Mouse (Mus musculus): ENCODE results near the gene Carmil2. TPM values are rescaled to one million over a fixed set of nuclear protein-coding genes. Genes with fewer than 3 reads are reported as not detected.
A peak's percentile ranks its signal among the peaks of the same experiment; 100 is the strongest.

Gene Carmil2
- polyA plus RNA-seq, 1 experiment from 2014 or later = 3.3 TPM

DNA sequence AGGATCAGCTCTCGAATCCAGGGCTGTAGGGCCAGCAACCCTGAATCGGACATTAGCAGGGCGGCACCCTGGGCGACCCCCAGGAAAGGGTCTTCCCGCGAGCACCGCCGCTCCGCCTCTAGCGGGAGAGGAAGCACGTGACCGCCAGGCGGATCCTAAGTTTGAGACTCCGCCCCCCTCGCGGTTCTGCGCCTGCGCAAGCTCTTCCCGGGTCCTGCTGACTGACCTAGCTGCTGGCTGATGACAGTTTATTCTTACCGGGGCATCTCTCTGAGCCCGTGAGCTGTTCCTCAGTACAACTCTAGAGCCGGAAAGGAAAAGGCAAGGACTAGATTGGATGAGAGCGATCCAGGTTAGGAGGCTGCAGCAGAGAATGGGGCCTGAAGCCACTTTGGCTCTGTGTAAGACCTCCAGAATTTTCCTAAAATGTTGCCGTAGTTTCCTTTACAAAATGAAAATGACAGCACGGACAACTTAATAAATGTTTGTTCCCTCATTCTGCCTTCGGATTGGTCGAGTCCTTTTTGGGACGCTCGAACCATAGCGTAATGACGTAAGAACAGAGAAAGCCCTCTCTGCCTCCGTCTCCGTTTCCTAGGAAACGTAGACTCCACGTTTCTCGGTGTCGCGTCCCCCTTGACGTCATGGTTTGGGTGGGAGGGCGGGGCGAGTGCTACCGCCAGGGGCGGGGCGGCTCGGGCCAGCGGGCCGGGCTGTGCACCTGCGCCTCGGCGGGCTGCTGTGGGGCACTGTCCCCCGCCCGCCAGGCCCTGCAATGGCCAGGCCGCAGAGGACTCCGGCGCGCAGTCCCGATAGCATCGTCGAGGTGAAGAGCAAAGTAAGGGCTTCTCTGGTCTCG lies 15.1 kb downstream of the Carmil2 start, which contains the start of the genes Acd and Pard6a:
TSS of gene Acd (minus strand) at position 137 of the 859 bp plus-strand sequence.
TSS of gene Pard6a (plus strand) at position 183 of the 859 bp plus-strand sequence.
- under 1% methylated on average over 60 of the region's 60 CpGs for WGBS
- ATAC-seq (ENCODE audit: low FRiP score) (peak; percentile 82), DNase-seq (ENCODE audit: low spot score, missing footprints) (peak; percentile 100)
- peaks cover 10% of the 10 kb centered on the region; the same call in 1 of the 2 replicates for H3K36me3 ChIP-seq (ENCODE audit: control insufficient read depth, insufficient read depth, low read length)
- H3K4me3 ChIP-seq (ENCODE audit: low read depth, low read length) = peak within 1 kb of the TSS; percentile 66
- H3K4me1 ChIP-seq (ENCODE audit: control insufficient read depth, insufficient read depth, low read length) = peaks cover 22% of the 10 kb centered on the region
- H3K9ac ChIP-seq (ENCODE audit: low read length) = peak within 1 kb of the TSS; percentile 68
- H3K27ac ChIP-seq (ENCODE audit: low read depth, low read length) = peak within 1 kb of the TSS; percentile 88
- H3K4me2 ChIP-seq = peak within 1 kb of the TSS; percentile 81
- H3K27me3 ChIP-seq (ENCODE audit: control insufficient read depth, insufficient read depth, low read length) = no peaks in the 10 kb centered on the region
- no peaks in the 10 kb centered on the region for H3K9me3 ChIP-seq (ENCODE audit: control insufficient read depth, low read length)

GRCm38 (mm10) chr8:105702001-105702401 lies 15.9 kb downstream of the Carmil2 start:
- Histone ChIP-seq H3K9ac (ENCODE audit: low read length) (peak overlapping the region; percentile 60), H3K27ac (ENCODE audit: low read depth, low read length) (peak overlapping the region; percentile 20), H3K4me3 (ENCODE audit: low read depth, low read length) (peak overlapping the region; percentile 66), H3K36me3 (ENCODE audit: control insufficient read depth, insufficient read depth, low read length) (peaks cover 8% of the 10 kb centered on the region; the same call in 1 of the 2 replicates), H3K4me2 (peak overlapping the region; percentile 81), H3K4me1 (ENCODE audit: control insufficient read depth, insufficient read depth, low read length) (peaks cover 29% of the 10 kb centered on the region), H3K27me3 (ENCODE audit: control insufficient read depth, insufficient read depth, low read length) (no peaks in the 10 kb centered on the region), H3K9me3 (ENCODE audit: control insufficient read depth, low read length) (no peaks in the 10 kb centered on the region)
- 35% methylated on average over 18 of the region's 18 CpGs for WGBS
- DNase-seq (ENCODE audit: low spot score, missing footprints) = no peak
- ATAC-seq (ENCODE audit: low FRiP score) = peak; percentile 25; the same call in 1 of the 2 replicates

DNA sequence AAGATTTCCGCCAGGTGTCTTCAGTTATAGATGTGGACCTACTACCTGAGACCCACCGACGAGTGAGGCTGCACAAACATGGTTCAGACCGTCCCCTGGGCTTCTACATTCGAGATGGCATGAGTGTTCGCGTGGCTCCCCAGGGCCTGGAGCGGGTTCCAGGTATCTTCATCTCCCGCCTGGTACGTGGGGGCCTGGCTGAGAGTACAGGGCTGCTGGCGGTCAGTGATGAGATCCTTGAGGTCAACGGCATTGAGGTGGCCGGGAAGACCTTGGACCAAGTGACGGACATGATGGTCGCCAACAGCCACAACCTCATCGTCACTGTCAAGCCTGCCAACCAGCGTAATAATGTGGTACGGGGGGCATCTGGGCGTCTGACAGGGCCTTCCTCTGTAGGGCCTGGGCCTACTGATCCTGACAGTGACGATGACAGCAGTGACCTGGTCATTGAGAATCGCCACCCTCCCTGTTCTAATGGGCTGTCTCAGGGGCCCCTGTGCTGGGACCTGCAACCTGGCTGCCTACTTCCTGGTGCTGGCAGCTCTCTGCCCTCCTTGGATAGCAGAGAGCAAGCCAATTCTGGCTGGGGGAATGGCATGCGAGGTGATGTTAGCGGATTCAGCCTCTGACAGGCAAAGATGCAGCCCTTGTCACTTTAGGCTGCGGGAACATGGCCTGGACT lies 16.8 kb downstream of the Carmil2 start:
- no peak for ATAC-seq (ENCODE audit: low FRiP score)
- 93% methylated on average over 24 of the region's 24 CpGs for WGBS
- peaks cover 5% of the 10 kb centered on the region; the same call in 1 of the 2 replicates for H3K36me3 ChIP-seq (ENCODE audit: control insufficient read depth, insufficient read depth, low read length)

GRCm38 (mm10) chr8:105704146-105704812 lies 18.2 kb downstream of the Carmil2 start:
- WGBS = 94% methylated on average over 34 of the region's 34 CpGs

More for the DNA sequence above, 16.8 kb downstream of the Carmil2 start:
- no peak overlapping the region for H3K27ac ChIP-seq (ENCODE audit: low read depth, low read length)
- DNase-seq (ENCODE audit: low spot score, missing footprints) = no peak
- no peak overlapping the region for H3K4me3 ChIP-seq (ENCODE audit: low read depth, low read length)
- H3K4me1 ChIP-seq (ENCODE audit: control insufficient read depth, insufficient read depth, low read length) = peaks cover 33% of the 10 kb centered on the region
- no peak overlapping the region for H3K9ac ChIP-seq (ENCODE audit: low read length)
- H3K9me3 ChIP-seq (ENCODE audit: control insufficient read depth, low read length) = no peaks in the 10 kb centered on the region
- no peak overlapping the region for H3K4me2 ChIP-seq
- H3K27me3 ChIP-seq (ENCODE audit: control insufficient read depth, insufficient read depth, low read length) = no peaks in the 10 kb centered on the region

GRCm38 (mm10) chr8:105704955-105705354 lies 18.9 kb downstream of the Carmil2 start:
- Histone ChIP-seq H3K9ac (ENCODE audit: low read length) (no peak overlapping the region), H3K27ac (ENCODE audit: low read depth, low read length) (no peak overlapping the region), H3K9me3 (ENCODE audit: control insufficient read depth, low read length) (no peaks in the 10 kb centered on the region), H3K36me3 (ENCODE audit: control insufficient read depth, insufficient read depth, low read length) (peaks cover 5% of the 10 kb centered on the region; the same call in 1 of the 2 replicates), H3K4me3 (ENCODE audit: low read depth, low read length) (no peak overlapping the region), H3K4me2 (no peak overlapping the region), H3K4me1 (ENCODE audit: control insufficient read depth, insufficient read depth, low read length) (peaks cover 29% of the 10 kb centered on the region), H3K27me3 (ENCODE audit: control insufficient read depth, insufficient read depth, low read length) (no peaks in the 10 kb centered on the region)
- WGBS = 96% methylated on average over 6 of the region's 6 CpGs
- DNase-seq (ENCODE audit: low spot score, missing footprints) = no peak
- ATAC-seq (ENCODE audit: low FRiP score) = no peak

More at GRCm38 (mm10) chr8:105704146-105704812, 18.2 kb downstream of the Carmil2 start:
- H3K36me3 ChIP-seq (ENCODE audit: control insufficient read depth, insufficient read depth, low read length) = peaks cover 5% of the 10 kb centered on the region; the same call in 1 of the 2 replicates
- H3K27me3 ChIP-seq (ENCODE audit: control insufficient read depth, insufficient read depth, low read length) = no peaks in the 10 kb centered on the region
- ATAC-seq (ENCODE audit: low FRiP score) (no peak), DNase-seq (ENCODE audit: low spot score, missing footprints) (no peak)
- H3K4me2 ChIP-seq = no peak overlapping the region
- peaks cover 33% of the 10 kb centered on the region for H3K4me1 ChIP-seq (ENCODE audit: control insufficient read depth, insufficient read depth, low read length)
- H3K9ac ChIP-seq (ENCODE audit: low read length) = no peak overlapping the region
- H3K4me3 ChIP-seq (ENCODE audit: low read depth, low read length) = no peak overlapping the region
- no peak overlapping the region for H3K27ac ChIP-seq (ENCODE audit: low read depth, low read length)
- no peaks in the 10 kb centered on the region for H3K9me3 ChIP-seq (ENCODE audit: control insufficient read depth, low read length)

GRCm38 (mm10) chr8:105706426-105706825 lies 20.4 kb downstream of the Carmil2 start:
- H3K27me3 ChIP-seq (ENCODE audit: control insufficient read depth, insufficient read depth, low read length) = no peaks in the 10 kb centered on the region
- peak overlapping the region; percentile 84; the same call in 1 of the 2 replicates for H3K9ac ChIP-seq (ENCODE audit: low read length)

GRCm38 (mm10) chr8:105707498-105708403 lies 21.7 kb downstream of the Carmil2 start, which contains the start of the genes 4933405L10Rik and Enkd1:
Gene 4933405L10Rik (plus strand): TSS chr8:105707655.
Gene Enkd1 (minus strand): TSS chr8:105708210.
- no peaks in the 10 kb centered on the region for H3K27me3 ChIP-seq (ENCODE audit: control insufficient read depth, insufficient read depth, low read length)
- H3K36me3 ChIP-seq (ENCODE audit: control insufficient read depth, insufficient read depth, low read length) = peaks cover 5% of the 10 kb centered on the region; the same call in 1 of the 2 replicates
- H3K9me3 ChIP-seq (ENCODE audit: control insufficient read depth, low read length) = no peaks in the 10 kb centered on the region
- DNase-seq (ENCODE audit: low spot score, missing footprints) = peak; percentile 99
- H3K4me3 ChIP-seq (ENCODE audit: low read depth, low read length) = peak within 1 kb of the TSS; percentile 76
- H3K9ac ChIP-seq (ENCODE audit: low read length) = peak within 1 kb of the TSS; percentile 84
- peak; percentile 94 for ATAC-seq (ENCODE audit: low FRiP score)
- peaks cover 14% of the 10 kb centered on the region for H3K4me1 ChIP-seq (ENCODE audit: control insufficient read depth, insufficient read depth, low read length)
- WGBS = under 1% methylated on average over 55 of the region's 55 CpGs
- no peak within 1 kb of the TSS; the same call in 1 of the 2 replicates for H3K27ac ChIP-seq (ENCODE audit: low read depth, low read length)
- H3K4me2 ChIP-seq = peak within 1 kb of the TSS; percentile 93

More at GRCm38 (mm10) chr8:105706426-105706825, 20.4 kb downstream of the Carmil2 start:
- Histone ChIP-seq H3K4me1 (ENCODE audit: control insufficient read depth, insufficient read depth, low read length) (peaks cover 23% of the 10 kb centered on the region), H3K36me3 (ENCODE audit: control insufficient read depth, insufficient read depth, low read length) (peaks cover 5% of the 10 kb centered on the region; the same call in 1 of the 2 replicates), H3K9me3 (ENCODE audit: control insufficient read depth, low read length) (no peaks in the 10 kb centered on the region), H3K4me2 (peak overlapping the region; percentile 93), H3K27ac (ENCODE audit: low read depth, low read length) (no peak overlapping the region), H3K4me3 (ENCODE audit: low read depth, low read length) (peak overlapping the region; percentile 76)
- 77% methylated on average over 12 of the region's 12 CpGs for WGBS
- DNase-seq (ENCODE audit: low spot score, missing footprints) = no peak
- ATAC-seq (ENCODE audit: low FRiP score) = no peak

Data from midbrain, embryonic 11.5 days (tissue).